Mouse (Mus musculus): ENCODE results near the gene Ensa. TPM values are rescaled to one million over a fixed set of nuclear protein-coding genes. Genes with fewer than 3 reads are reported as not detected.

Ensa gene
- polyA plus RNA-seq, 1 experiment from 2014 or later = 73.4 TPM

- Histone ChIP-seq H3K4me1 (peaks cover 53% of the 10 kb centered on the region), H3K4me3 (no peak overlapping the region), H3K4me2 (peak overlapping the region; percentile 13; the same call in 1 of the 2 replicates), H3K27me3 (no peaks in the 10 kb centered on the region), H3K9me3 (no peaks in the 10 kb centered on the region), H3K36me3 (peaks cover 19% of the 10 kb centered on the region), H3K27ac (peak overlapping the region; percentile 95), H3K9ac (0 out of 2 replicates have a peak overlapping the region, but pooled peaks have one; percentile 2)
- ATAC-seq (ENCODE audit: insufficient number of reproducible peaks, low FRiP score, low TSS enrichment, low read depth) = no peak
- 9% methylated on average over 6 of the region's 6 CpGs for WGBS
These were observed 50.0 kb downstream of the Ensa start for GRCm38 (mm10) chr3:95674812-95675211.

- Histone ChIP-seq H3K27ac (peak overlapping the region; percentile 95), H3K4me1 (peaks cover 60% of the 10 kb centered on the region), H3K9me3 (no peaks in the 10 kb centered on the region), H3K36me3 (peaks cover 21% of the 10 kb centered on the region), H3K9ac (0 out of 2 replicates have a peak overlapping the region, but pooled peaks have one; percentile 2), H3K4me2 (peak overlapping the region; percentile 13; the same call in 1 of the 2 replicates), H3K27me3 (no peaks in the 10 kb centered on the region), H3K4me3 (no peak overlapping the region)
- WGBS = 14% methylated on average over 8 of the region's 8 CpGs
- ATAC-seq (ENCODE audit: insufficient number of reproducible peaks, low FRiP score, low TSS enrichment, low read depth) = peak; percentile 40
These were observed 50.7 kb downstream of the Ensa start for GRCm38 (mm10) chr3:95675301-95676092.

GRCm38 (mm10) chr3:95676745-95677419 lies 52.1 kb downstream of the Ensa start:
- H3K4me1 ChIP-seq = peaks cover 73% of the 10 kb centered on the region
- H3K9me3 ChIP-seq = no peaks in the 10 kb centered on the region
- H3K4me3 ChIP-seq = no peak overlapping the region
- H3K36me3 ChIP-seq = peaks cover 16% of the 10 kb centered on the region; the same call in 1 of the 2 replicates
- 63% methylated on average over 15 of the region's 15 CpGs for WGBS
- H3K4me2 ChIP-seq = no peak overlapping the region
- H3K9ac ChIP-seq = no peak overlapping the region
- H3K27ac ChIP-seq = peak overlapping the region; percentile 95; the same call in 1 of the 2 replicates
- ATAC-seq (ENCODE audit: insufficient number of reproducible peaks, low FRiP score, low TSS enrichment, low read depth) = no peak
- no peaks in the 10 kb centered on the region for H3K27me3 ChIP-seq

GRCm38 (mm10) chr3:95677420-95678090 lies 52.8 kb downstream of the Ensa start:
- H3K4me3 ChIP-seq = no peak overlapping the region
- WGBS = 79% methylated on average over 19 of the region's 19 CpGs
- no peak overlapping the region for H3K4me2 ChIP-seq
- H3K9me3 ChIP-seq = no peaks in the 10 kb centered on the region
- no peaks in the 10 kb centered on the region for H3K27me3 ChIP-seq
- H3K27ac ChIP-seq = no peak overlapping the region
- no peak overlapping the region for H3K9ac ChIP-seq
- H3K4me1 ChIP-seq = peaks cover 71% of the 10 kb centered on the region
- H3K36me3 ChIP-seq = peaks cover 16% of the 10 kb centered on the region; the same call in 1 of the 2 replicates
- no peak for ATAC-seq (ENCODE audit: insufficient number of reproducible peaks, low FRiP score, low TSS enrichment, low read depth)

- Histone ChIP-seq H3K9ac (no peak overlapping the region), H3K4me3 (no peak overlapping the region), H3K4me1 (peaks cover 57% of the 10 kb centered on the region), H3K27me3 (no peaks in the 10 kb centered on the region), H3K9me3 (no peaks in the 10 kb centered on the region), H3K36me3 (peaks cover 16% of the 10 kb centered on the region; the same call in 1 of the 2 replicates), H3K27ac (no peak overlapping the region), H3K4me2 (no peak overlapping the region)
- ATAC-seq (ENCODE audit: insufficient number of reproducible peaks, low FRiP score, low TSS enrichment, low read depth) = no peak
- 94% methylated on average over 8 of the region's 8 CpGs for WGBS
These were observed 54.8 kb downstream of the Ensa start for GRCm38 (mm10) chr3:95679551-95679950.

GRCm38 (mm10) chr3:95680673-95681072 lies 55.9 kb downstream of the Ensa start:
- Histone ChIP-seq H3K4me3 (no peak overlapping the region), H3K4me2 (no peak overlapping the region), H3K36me3 (peaks cover 16% of the 10 kb centered on the region; the same call in 1 of the 2 replicates), H3K4me1 (peaks cover 53% of the 10 kb centered on the region), H3K27me3 (no peaks in the 10 kb centered on the region), H3K9me3 (no peaks in the 10 kb centered on the region), H3K9ac (no peak overlapping the region), H3K27ac (no peak overlapping the region)
- WGBS = 86% methylated on average over 6 of the region's 6 CpGs
- ATAC-seq (ENCODE audit: insufficient number of reproducible peaks, low FRiP score, low TSS enrichment, low read depth) = no peak

GRCm38 (mm10) chr3:95681365-95681764 lies 56.6 kb downstream of the Ensa start:
- Histone ChIP-seq H3K9me3 (no peaks in the 10 kb centered on the region), H3K4me1 (peaks cover 53% of the 10 kb centered on the region), H3K9ac (no peak overlapping the region), H3K4me3 (no peak overlapping the region), H3K36me3 (peaks cover 16% of the 10 kb centered on the region; the same call in 1 of the 2 replicates), H3K27ac (no peak overlapping the region), H3K27me3 (no peaks in the 10 kb centered on the region), H3K4me2 (no peak overlapping the region)
- no peak for ATAC-seq (ENCODE audit: insufficient number of reproducible peaks, low FRiP score, low TSS enrichment, low read depth)
- WGBS = 33% methylated on average over 11 of the region's 11 CpGs

Other genes with a start within 250 kb of the Ensa start
- gene 4930558C23Rik, start 222.2 kb upstream of the Ensa start, polyA plus RNA-seq (2015; fragmentation: Nextera tagmentation; extraction: Ambion mirVana) = not detected in 2 replicates
- 49.5 and 52.3 TPM in 2 replicates for gene Arnt, start 190.6 kb upstream of the Ensa start, polyA plus RNA-seq (2015; fragmentation: Nextera tagmentation; extraction: Ambion mirVana)
- gene Ctsk, start 125.7 kb upstream of the Ensa start, polyA plus RNA-seq (2015; fragmentation: Nextera tagmentation; extraction: Ambion mirVana) = 97.6 and 148 TPM in 2 replicates
- 20.9 and 23.8 TPM in 2 replicates for gene Ctss, start 98.2 kb upstream of the Ensa start, polyA plus RNA-seq (2015; fragmentation: Nextera tagmentation; extraction: Ambion mirVana)
- not detected in 2 replicates for gene Hormad1, start 65.3 kb upstream of the Ensa start, polyA plus RNA-seq (2015; fragmentation: Nextera tagmentation; extraction: Ambion mirVana)
- gene Golph3l, start 36.1 kb upstream of the Ensa start, polyA plus RNA-seq (2015; fragmentation: Nextera tagmentation; extraction: Ambion mirVana) = 29.4 and 29.9 TPM in 2 replicates
- 35.2 and 46.1 TPM in 2 replicates for gene Mcl1, start 33.8 kb downstream of the Ensa start, polyA plus RNA-seq (2015; fragmentation: Nextera tagmentation; extraction: Ambion mirVana)
- 5.4 and 11.2 TPM in 2 replicates for gene Adamtsl4, start 62.9 kb downstream of the Ensa start, polyA plus RNA-seq (2015; fragmentation: Nextera tagmentation; extraction: Ambion mirVana)
- 23.7 and 35.8 TPM in 2 replicates for gene Ecm1, start 114.6 kb downstream of the Ensa start, polyA plus RNA-seq (2015; fragmentation: Nextera tagmentation; extraction: Ambion mirVana)
- 39.8 and 40.4 TPM in 2 replicates for gene Tars2, start 135.2 kb downstream of the Ensa start, polyA plus RNA-seq (2015; fragmentation: Nextera tagmentation; extraction: Ambion mirVana)
- 19.3 and 19.6 TPM in 2 replicates for gene Rprd2, start 193.9 kb downstream of the Ensa start, polyA plus RNA-seq (2015; fragmentation: Nextera tagmentation; extraction: Ambion mirVana)
- gene Prpf3, start 230.9 kb downstream of the Ensa start, polyA plus RNA-seq (2015; fragmentation: Nextera tagmentation; extraction: Ambion mirVana) = 41.2 and 46.1 TPM in 2 replicates
- 267 and 300 TPM in 2 replicates for gene Mrps21, start 246.5 kb downstream of the Ensa start, polyA plus RNA-seq (2015; fragmentation: Nextera tagmentation; extraction: Ambion mirVana)

All from limb, embryonic 15.5 days (tissue).